Mouse (Mus musculus) ES-E14 (cell line): ENCODE measurements at regions not wholly inside any gene's neighbourhood (a gene's known extent, or its start where the extent isn't known, plus 50 kb on each side); places are given as distances from the start of the nearest gene placed in this dataset.

Experiments used
- DNase-seq: peaks from one replicate; pipeline ENCODE4 v3.0.0-alpha.2; 2013; ENCODE audit warnings: low read depth, low spot score
- H3K27ac ChIP-seq: 2 replicates; pipeline ENCODE4 v1.5.1; 2012; ENCODE audit warnings: low read depth, mild to moderate bottlenecking, low read length, moderate library complexity, mixed read lengths; ENCODE audit not compliant: poor library complexity, insufficient read depth, severe bottlenecking
- H3K36me3 ChIP-seq: 2 replicates; pipeline ENCODE4 v1.6.1; 2012; ENCODE audit warnings: mild to moderate bottlenecking, low read length, moderate library complexity, mixed read lengths; ENCODE audit not compliant: control insufficient read depth, poor library complexity, insufficient read depth, severe bottlenecking
- H3K4me1 ChIP-seq, 2 experiments: fragments of 150-350 bp in 1 of 2; sonication (generic) in 1 of 2; 2 replicates each; pipeline ENCODE4 v1.6.1; 2012; ENCODE audit warnings: low read length in 2 of 2, mild to moderate bottlenecking in 1 of 2, mixed read lengths in 1 of 2; ENCODE audit not compliant: control insufficient read depth in 2 of 2, insufficient read depth in 2 of 2, poor library complexity in 1 of 2
- H3K4me3 ChIP-seq, 2 experiments: fragments of 150-350 bp in 1 of 2; sonication (generic) in 1 of 2; 2 replicates each; pipeline ENCODE4 v1.5.1; 2012; ENCODE audit warnings: low read length in 2 of 2, low read depth in 1 of 2, mild to moderate bottlenecking in 1 of 2, mixed read lengths in 1 of 2; ENCODE audit not compliant: insufficient read depth in 1 of 2, poor library complexity in 1 of 2, severe bottlenecking in 1 of 2
- H3K9ac ChIP-seq: 2 replicates; pipeline ENCODE4 v1.6.1; 2012; ENCODE audit warnings: low read depth, mild to moderate bottlenecking, low read length, mixed read lengths; ENCODE audit not compliant: poor library complexity, insufficient read depth, severe bottlenecking
- H3K9me3 ChIP-seq: fragments of 150-350 bp; sonication (generic); 2 replicates; pipeline ENCODE4 v1.6.1; 2012; ENCODE audit warnings: low read depth, mild to moderate bottlenecking, low read length; ENCODE audit not compliant: control insufficient read depth, insufficient read depth
- CHD2 ChIP-seq: IDR thresholded peaks from 2 replicates; pipeline ENCODE4 v1.6.1; 2014; ENCODE audit warnings: mild to moderate bottlenecking, low read depth, low read length, inconsistent platforms
- HCFC1 ChIP-seq: IDR thresholded peaks from 2 replicates; pipeline ENCODE4 v1.6.1; 2012; ENCODE audit warnings: low read length, inconsistent platforms, borderline replicate concordance; ENCODE audit not compliant: insufficient read depth
- MAFK ChIP-seq: IDR thresholded peaks from 2 replicates; pipeline ENCODE4 v1.6.1; 2014; ENCODE audit warnings: mild to moderate bottlenecking, low read depth, low read length, inconsistent platforms; ENCODE audit not compliant: insufficient read depth
- ZC3H11A ChIP-seq: IDR thresholded peaks from 2 replicates; pipeline ENCODE4 v1.6.1; 2012; ENCODE audit warnings: low read depth, mild to moderate bottlenecking, inconsistent platforms, low read length, borderline replicate concordance
- ZNF384 ChIP-seq: IDR thresholded peaks from 2 replicates; pipeline ENCODE4 v1.6.1; 2012; ENCODE audit warnings: low read depth, low read length, inconsistent platforms
- in situ Hi-C, 2 experiments: fragments of 600-800 bp; cut with MboI; formaldehyde crosslinking; loops; one replicate each; pipeline ENCODE4 v1.15.1; 2025; ENCODE audit warnings: low sequenced_read_pairs in 2 of 2, inconsistent platforms in 1 of 2; ENCODE audit not compliant: unreplicated experiment in 2 of 2

DNA sequence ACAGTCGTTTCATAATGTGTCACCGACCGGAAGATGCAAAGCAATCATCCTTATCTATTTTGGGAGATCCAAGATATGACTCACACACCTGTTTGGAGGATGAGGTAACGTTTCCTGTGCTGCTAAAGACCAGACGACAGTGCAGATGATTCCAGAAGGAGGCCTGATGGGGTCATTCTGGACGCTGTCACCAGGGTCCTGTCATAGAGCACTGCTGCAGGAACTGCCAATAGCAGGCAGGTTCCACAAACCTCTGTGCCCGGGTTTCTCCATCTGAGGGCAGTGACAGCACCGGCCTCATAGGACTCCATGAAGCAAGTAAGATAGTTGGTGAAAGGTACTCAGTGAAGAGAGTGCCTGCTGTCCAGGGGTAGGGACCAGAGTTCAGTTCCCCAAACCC is 182.9 kb upstream of the Agap1 start:
- DNase-seq: no peak
- Histone ChIP-seq H3K27ac (no peak overlapping the region), H3K4me1 (no peaks in the 10 kb centered on the region), H3K9ac (no peak overlapping the region), H3K9me3 (no peaks in the 10 kb centered on the region), H3K36me3 (no peaks in the 10 kb centered on the region), H3K4me3 (no peak overlapping the region)
- TF ChIP-seq ZC3H11A (no peak), CHD2 (no peak), HCFC1 (no peak), ZNF384 (no peak), MAFK (no peak)
- in situ Hi-C loops: no loop called here

DNA sequence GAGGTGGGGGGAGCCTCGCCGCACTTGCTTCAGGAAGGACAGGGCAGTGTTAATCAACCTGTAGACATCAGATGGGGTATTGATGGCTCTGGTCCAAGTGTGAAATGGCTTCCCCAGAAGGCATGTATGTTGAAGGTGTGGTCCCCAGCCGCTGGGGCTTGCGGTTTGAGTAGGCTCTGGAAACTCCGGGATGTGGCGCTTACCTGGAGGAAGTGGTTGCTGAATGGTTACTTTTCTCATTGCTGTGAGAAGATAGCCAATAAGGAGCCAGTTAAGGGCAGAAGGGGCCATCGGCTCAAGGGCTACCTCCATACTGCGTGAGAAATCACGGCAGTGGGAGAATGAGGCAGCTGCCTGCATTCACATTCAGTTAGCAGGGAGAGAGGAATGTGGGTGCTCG is 181.6 kb upstream of the Agap1 start:
- DNase-seq: no peak
- no peak overlapping the region for H3K27ac ChIP-seq
- no peak overlapping the region for H3K4me3 ChIP-seq
- H3K36me3 ChIP-seq: no peaks in the 10 kb centered on the region
- H3K9me3 ChIP-seq: no peaks in the 10 kb centered on the region
- no peaks in the 10 kb centered on the region for H3K4me1 ChIP-seq
- H3K9ac ChIP-seq: no peak overlapping the region
- in situ Hi-C loops: no loop called here
- TF ChIP-seq ZC3H11A (no peak), HCFC1 (no peak), MAFK (no peak), ZNF384 (no peak), CHD2 (no peak)

DNA sequence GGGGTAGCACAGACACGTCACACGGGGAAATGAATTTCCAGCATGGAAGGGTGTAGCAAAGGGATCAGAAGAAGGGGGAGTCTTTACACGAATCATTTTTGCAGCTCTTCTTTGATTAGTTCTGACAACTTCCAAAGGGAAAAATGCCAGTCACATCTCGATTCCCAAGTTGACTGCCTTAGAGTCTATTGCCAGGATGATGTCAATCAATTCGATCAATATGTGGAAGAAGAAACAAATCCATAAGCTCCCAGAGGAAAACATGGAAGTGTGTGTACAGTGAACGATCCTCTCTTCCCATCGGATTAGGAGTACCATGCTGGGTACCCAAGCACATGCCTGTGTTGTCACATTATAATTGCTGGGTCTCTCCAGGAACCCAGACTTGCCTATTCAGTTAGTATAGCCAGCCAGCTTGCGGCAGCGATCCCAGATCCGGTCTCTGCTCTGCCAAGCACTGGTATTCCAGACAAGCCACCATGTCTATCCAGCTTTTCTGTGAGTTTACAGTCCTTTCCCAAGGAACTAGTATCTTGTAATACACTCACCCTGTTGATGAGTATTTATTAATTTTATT is 180.7 kb upstream of the Agap1 start:
- DNase-seq: no peak
- in situ Hi-C loops: no loop called here
- TF ChIP-seq ZC3H11A (no peak), CHD2 (no peak), ZNF384 (no peak), HCFC1 (no peak)
- H3K36me3 ChIP-seq: no peaks in the 10 kb centered on the region
- no peaks in the 10 kb centered on the region for H3K4me1 ChIP-seq
- H3K9me3 ChIP-seq: no peaks in the 10 kb centered on the region
- H3K9ac ChIP-seq: no peak overlapping the region
- H3K4me3 ChIP-seq: no peak overlapping the region
- H3K27ac ChIP-seq: no peak overlapping the region

DNA sequence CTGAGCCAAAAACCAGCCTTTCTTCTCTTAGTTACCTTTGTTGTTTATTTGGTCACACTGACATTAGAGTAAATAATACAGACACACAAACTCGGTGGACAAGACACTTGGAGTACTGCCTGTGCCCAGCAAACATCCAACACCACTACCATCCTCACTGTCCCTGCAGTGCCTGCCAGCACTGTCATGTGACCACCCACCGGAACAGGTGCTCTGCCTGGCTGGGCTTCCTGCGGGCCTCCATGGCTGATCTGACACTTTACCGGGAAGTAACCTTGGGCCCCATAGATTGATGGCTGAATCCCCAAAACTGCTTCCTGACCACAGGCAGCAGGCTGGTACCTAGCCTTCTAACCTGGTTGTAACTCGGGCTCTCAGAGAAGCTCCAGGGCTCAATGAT is 175.2 kb upstream of the Agap1 start:
- in situ Hi-C loops: no loop called here
- H3K9me3 ChIP-seq: no peaks in the 10 kb centered on the region

DNA sequence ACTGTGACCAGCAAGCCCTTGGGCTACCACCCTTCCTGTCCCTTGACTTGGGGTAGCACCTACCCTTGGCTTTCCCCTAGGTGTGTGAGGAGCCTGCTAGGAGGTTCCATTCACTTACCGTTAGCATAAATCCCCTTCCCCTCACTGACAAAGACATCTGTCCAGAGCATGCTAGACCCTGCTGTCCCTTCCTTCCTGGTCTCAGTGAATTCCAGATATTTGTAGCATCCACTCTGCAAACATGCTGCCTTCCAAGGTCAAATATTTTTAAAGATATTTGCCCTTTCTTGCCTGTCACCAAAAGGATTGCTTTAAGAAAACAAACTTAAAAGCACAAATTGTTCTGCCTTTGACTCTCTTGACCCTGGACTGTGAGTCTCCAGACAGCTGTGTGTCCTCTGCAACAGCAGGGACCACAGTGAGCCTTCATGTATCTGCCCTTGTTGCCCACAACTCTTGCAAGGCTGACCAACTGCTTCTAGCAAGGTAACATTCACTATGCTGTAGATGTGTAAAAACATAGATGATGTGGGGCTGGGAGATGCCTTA is 173.4 kb upstream of the Agap1 start:
- in situ Hi-C loops: no loop called here
- DNase-seq: no peak
- H3K27ac ChIP-seq: no peak overlapping the region
- no peak overlapping the region for H3K4me3 ChIP-seq
- no peaks in the 10 kb centered on the region for H3K4me1 ChIP-seq
- no peak for TF ChIP-seq ZNF384
- TF ChIP-seq HCFC1: no peak
- no peak for TF ChIP-seq CHD2
- no peak for TF ChIP-seq MAFK
- no peak for TF ChIP-seq ZC3H11A
- H3K36me3 ChIP-seq: no peaks in the 10 kb centered on the region
- H3K9ac ChIP-seq: no peak overlapping the region
- no peaks in the 10 kb centered on the region for H3K9me3 ChIP-seq

More for the DNA sequence above, 175.2 kb upstream of the Agap1 start:
- Histone ChIP-seq H3K36me3 (no peaks in the 10 kb centered on the region), H3K4me3 (no peak overlapping the region), H3K9ac (no peak overlapping the region), H3K27ac (no peak overlapping the region), H3K4me1 (no peaks in the 10 kb centered on the region)
- TF ChIP-seq CHD2 (no peak), MAFK (no peak), ZC3H11A (no peak), HCFC1 (no peak), ZNF384 (no peak)
- DNase-seq: no peak
